Mouse (Mus musculus) lung, postnatal 0 days (tissue): ENCODE measurements around the gene Suclg2.

Experiments used
- CTCF ChIP-seq: IDR thresholded peaks from 2 replicates; pipeline ENCODE4 v1.5.1; 2016; ENCODE audit warnings: antibody characterized with exemption, mild to moderate bottlenecking
- EP300 ChIP-seq: IDR thresholded peaks from 2 replicates; pipeline ENCODE4 v1.6.1; 2016; ENCODE audit warnings: antibody characterized with exemption, mild to moderate bottlenecking, control low read depth

DNA sequence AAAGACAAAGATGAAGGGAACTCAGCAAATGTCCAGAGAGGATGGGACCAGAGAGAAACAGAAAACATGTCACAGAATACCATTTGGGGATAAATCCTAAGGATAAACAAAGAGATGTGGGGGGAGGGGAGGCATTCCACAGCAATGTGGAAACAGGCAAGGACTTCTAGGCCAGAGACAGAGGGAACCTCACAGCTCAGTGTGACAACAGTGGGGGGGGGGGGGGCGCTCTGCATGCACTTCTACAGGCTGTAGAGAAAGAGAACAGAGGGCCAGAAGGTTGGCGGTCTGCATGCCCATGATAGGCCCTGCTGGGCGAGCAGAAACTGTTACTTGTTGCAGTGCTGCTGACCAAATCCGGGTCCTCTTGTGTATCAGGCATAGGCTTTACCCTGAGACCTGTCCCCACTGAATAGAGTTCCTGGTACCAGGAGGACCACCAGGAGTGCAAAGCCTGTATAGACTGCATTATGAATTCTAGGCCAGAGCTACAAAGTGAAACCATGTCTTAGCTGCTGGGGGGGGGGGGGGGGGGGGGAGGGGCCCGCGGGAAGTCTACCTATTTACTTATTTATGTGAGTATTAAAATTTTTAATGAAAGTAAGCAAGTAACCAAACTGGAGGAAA lies 20.0 kb downstream of the Suclg2 start:
- no peak for TF ChIP-seq CTCF
- TF ChIP-seq EP300: no peak
